Mouse (Mus musculus): Measurements from ENCODE around the gene Tmem265.

Tmem265 gene

GRCm38 (mm10) chr7:127561340-127561858, at the start of gene Tmem265:
Tmem265 (plus strand) TSS chr7:127561390.
- DNase-seq (ENCODE audit: low spot score in 2 of 2) = no peak

GRCm38 (mm10) chr7:127511808-127512230, 49.4 kb upstream of the Tmem265 start, which contains the start of gene Srcap:
Srcap (plus strand) TSS chr7:127511983.
- DNase-seq (ENCODE audit: low spot score in 2 of 2) = peak; percentile 92 to 97

- DNase-seq (ENCODE audit: low spot score in 2 of 2) = peak; percentile 84 to 88
Measured at GRCm38 (mm10) chr7:127512231-127513015, 48.8 kb upstream of the Tmem265 start.

DNA sequence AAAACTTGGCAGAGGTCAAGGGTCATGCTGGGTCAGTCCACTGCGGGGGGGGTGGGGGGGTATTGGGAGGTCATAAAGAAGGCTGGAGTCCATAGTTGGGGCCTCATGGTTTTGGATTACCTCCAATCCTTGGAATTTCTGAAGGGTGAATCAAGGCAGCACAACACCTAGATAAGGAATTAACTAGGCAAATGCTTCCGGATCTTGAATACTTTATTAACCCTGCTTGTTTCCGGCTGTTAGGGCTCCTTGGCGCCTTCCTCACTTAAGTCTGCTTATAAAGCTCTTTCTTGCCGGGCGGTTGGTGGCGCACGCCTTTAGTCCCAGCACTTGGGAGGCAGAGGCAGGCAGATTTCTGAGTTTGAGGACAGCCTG, 48.2 kb upstream of the Tmem265 start:
- peak; percentile 12 to 18 for DNase-seq (ENCODE audit: low spot score in 2 of 2)

GRCm38 (mm10) chr7:127513781-127514180, 47.4 kb upstream of the Tmem265 start:
- no peak for DNase-seq (ENCODE audit: low spot score in 2 of 2)

- no peak for DNase-seq (ENCODE audit: low spot score in 2 of 2)
Measured at GRCm38 (mm10) chr7:127515846-127516245, 45.3 kb upstream of the Tmem265 start.

- DNase-seq (ENCODE audit: low spot score in 2 of 2) = no peak
Measured at GRCm38 (mm10) chr7:127516344-127516743, 44.8 kb upstream of the Tmem265 start.

DNA sequence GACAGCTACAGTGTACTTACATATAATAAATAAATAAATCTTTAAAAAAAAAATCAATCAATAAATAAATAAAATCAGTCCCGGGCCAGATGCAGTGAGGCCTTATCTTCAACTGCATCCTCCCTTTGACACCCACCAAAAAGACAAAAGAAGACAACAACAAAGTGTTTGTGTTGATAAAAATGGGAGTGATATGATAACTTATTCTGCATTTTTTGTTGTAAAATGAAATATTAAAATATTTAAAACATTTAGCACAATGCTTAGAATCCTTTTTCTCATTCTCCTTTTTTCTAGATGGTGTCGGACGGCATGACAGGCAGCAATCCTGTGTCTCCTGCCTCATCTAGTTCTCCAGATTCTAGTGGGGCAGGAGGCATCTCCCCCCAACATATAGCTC, 41.9 kb upstream of the Tmem265 start, which contains the start of gene Gm42715:
Gene Gm42715 (plus strand): TSS at position 301 of the 400 bp plus-strand sequence.
- DNase-seq (ENCODE audit: low spot score in 2 of 2) = no peak

DNA sequence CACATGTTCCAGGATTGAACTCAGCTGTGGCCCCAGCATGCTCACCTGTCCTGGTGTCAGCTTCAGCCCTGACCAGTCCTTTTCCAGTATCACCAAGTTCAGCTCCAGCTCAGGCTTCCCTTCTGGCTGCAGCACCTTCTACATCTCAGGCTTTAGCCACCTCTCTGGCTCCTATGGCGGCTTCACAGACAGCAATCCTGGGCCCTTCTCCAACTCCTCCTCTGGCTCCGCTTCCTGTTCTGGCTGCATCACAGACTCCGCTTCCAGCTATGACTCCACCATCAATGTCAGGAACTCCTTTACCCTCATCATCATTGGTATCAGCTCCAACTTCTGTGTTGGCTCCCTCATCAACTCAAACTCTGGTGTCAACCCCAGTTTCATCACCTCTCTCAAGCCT, 19.5 kb upstream of the Tmem265 start:
- DNase-seq (ENCODE audit: low spot score in 2 of 2) = peak in 1 of 2 experiments; percentile 13

DNA sequence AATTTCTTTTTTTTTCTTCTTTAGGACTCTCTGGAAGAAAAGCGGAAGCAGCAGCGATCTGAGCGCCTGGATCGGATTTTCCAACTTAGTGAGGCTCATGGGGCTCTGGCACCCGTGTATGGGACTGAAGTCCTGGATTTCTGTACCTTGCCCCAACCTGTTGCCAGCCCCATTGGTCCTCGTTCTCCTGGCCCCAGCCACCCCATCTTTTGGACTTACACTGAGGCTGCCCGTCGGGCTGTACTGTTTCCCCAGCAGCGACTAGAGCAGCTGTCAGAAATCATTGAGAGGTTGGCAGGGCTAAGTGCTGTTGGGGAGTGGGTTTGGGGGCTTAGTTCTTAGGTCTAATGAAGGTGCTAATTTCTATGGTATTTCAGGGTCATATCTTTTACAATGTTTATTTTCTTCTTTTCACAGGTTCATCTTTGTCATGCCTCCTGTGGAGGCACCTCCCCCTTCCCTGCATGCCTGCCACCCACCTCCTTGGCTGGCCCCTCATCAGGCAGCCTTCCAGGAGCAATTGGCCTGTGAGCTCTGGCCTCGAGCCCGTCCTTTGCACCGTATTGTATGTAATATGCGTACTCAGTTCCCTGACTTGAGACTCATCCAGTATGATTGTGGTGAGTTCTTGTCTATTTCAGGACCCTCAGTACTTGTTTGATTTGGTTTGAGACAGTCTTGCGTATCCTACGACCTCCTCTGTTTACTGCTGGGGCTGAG, 11.9 kb upstream of the Tmem265 start:
- DNase-seq (ENCODE audit: low spot score in 2 of 2) = peak in 1 of 2 experiments; percentile 13

- no peak for DNase-seq (ENCODE audit: low spot score in 2 of 2)
Measured at GRCm38 (mm10) chr7:127551558-127551957, 9.6 kb upstream of the Tmem265 start.

GRCm38 (mm10) chr7:127560580-127560979, 610 bp upstream of the Tmem265 start:
- no peak for DNase-seq (ENCODE audit: low spot score in 2 of 2)

GRCm38 (mm10) chr7:127564381-127565150, 3.4 kb downstream of the Tmem265 start:
- no peak for DNase-seq (ENCODE audit: low spot score in 2 of 2)

GRCm38 (mm10) chr7:127572895-127573471, 11.8 kb downstream of the Tmem265 start, which contains the start of gene Phkg2:
Phkg2 (plus strand) TSS chr7:127573340.
- peak; percentile 92 to 95 for DNase-seq (ENCODE audit: low spot score in 2 of 2)

- no peak for DNase-seq (ENCODE audit: low spot score in 2 of 2)
Measured at GRCm38 (mm10) chr7:127573503-127574008, 12.4 kb downstream of the Tmem265 start.

- no peak for DNase-seq (ENCODE audit: low spot score in 2 of 2)
Measured at GRCm38 (mm10) chr7:127574115-127574514, 12.9 kb downstream of the Tmem265 start.

DNA sequence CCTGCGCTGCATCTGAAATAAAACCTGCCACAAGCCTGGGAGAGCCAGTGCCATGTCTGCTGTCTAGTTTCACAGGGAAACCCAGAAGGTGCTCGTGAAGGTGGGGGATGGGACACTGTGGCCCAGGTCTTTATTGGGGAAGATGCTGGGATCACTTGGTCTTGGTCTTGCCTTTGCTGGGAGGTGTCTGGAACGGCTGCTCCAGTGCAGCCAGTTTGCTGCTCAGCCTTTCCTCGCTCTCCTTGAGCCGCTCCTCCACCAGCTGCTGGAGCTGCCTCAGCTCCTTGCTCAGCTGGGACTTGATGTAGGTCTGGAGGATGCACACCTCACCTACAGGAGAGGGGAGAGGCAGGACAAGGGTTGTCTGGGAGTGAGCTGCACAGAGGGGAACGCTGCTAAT, 22.1 kb downstream of the Tmem265 start:
- DNase-seq (ENCODE audit: low spot score in 2 of 2) = no peak

- no peak for DNase-seq (ENCODE audit: low spot score in 2 of 2)
Measured at GRCm38 (mm10) chr7:127585031-127585430, 23.8 kb downstream of the Tmem265 start.

DNA sequence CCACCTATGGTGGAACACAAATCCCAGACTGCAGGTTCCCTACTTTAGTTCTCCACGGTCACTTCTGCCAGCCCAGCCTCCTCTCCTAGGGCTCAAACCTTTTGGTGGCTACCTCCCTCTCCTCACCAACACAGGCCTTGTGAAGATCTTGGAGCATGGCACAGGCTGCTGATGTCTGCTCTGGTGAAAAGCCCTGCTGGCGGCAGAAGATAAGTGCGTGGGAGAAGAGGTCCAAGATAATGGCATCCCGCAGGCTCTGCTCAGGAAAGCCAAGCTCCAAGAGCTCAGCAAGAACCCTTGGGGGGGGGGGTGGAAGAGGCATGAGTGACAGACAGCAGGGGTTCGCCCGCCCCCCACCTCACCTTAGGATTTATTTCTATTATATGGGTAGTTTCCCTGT, 25.0 kb downstream of the Tmem265 start:
- DNase-seq (ENCODE audit: low spot score in 2 of 2) = no peak

GRCm38 (mm10) chr7:127587196-127587595, 26.0 kb downstream of the Tmem265 start:
- DNase-seq (ENCODE audit: low spot score in 2 of 2) = no peak

Data from frontal cortex, postnatal 36 days (tissue).